Mouse (Mus musculus): ENCODE data around the gene Cldn34b2. TPM values are rescaled to one million over a fixed set of nuclear protein-coding genes. Genes with fewer than 3 reads are reported as not detected.
"Not testable (repeated sequence)": the region's sequence is repeated elsewhere in the genome, so short reads cannot be mapped to it uniquely, and the experiment has no call there.

Gene Cldn34b2
- polyA plus RNA-seq (2015; fragmentation: Nextera tagmentation; extraction: Ambion mirVana) = not detected in 2 replicates

DNA sequence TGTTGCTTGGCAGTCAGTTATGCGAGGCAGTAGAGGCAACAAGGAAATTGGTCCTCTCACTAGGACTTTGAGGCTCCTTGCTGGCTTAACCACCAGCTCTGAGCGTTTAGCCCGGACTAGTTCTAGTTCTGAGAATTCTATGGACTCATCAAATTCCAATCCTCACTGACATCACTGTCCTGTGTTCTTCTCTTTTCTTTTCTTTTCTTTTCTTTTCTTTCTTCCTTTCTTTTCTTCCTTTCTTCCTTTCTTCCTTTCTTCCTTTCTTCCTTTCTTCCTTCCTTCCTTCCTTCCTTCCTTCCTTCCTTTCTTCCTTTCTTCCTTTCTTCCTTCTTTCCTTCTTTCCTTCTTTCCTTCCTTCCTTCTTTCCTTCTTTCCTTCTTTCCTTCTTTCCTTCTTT is at the start of gene Cldn34b2:
Gene Cldn34b2 (minus strand): TSS at position 101 of the 400 bp plus-strand sequence.
- H3K4me2 ChIP-seq (ENCODE audit: low read depth, low read length); H3K9me3 ChIP-seq (replicated peaks; ENCODE audit: control insufficient read depth, low read length); H3K4me3 ChIP-seq (ENCODE audit: low read length); H3K9ac ChIP-seq (ENCODE audit: low read length); H3K4me1 ChIP-seq (ENCODE audit: control insufficient read depth, insufficient read depth, low read length); ATAC-seq (replicated peaks; ENCODE audit: extremely low read depth, insufficient read depth, low FRiP score); H3K27me3 ChIP-seq (ENCODE audit: control insufficient read depth, insufficient read depth, low read length); H3K27ac ChIP-seq (ENCODE audit: low read length); H3K36me3 ChIP-seq (ENCODE audit: control insufficient read depth, insufficient read depth): not testable (repeated sequence)
- WGBS = 65% methylated on average over 3 of the region's 3 CpGs

DNA sequence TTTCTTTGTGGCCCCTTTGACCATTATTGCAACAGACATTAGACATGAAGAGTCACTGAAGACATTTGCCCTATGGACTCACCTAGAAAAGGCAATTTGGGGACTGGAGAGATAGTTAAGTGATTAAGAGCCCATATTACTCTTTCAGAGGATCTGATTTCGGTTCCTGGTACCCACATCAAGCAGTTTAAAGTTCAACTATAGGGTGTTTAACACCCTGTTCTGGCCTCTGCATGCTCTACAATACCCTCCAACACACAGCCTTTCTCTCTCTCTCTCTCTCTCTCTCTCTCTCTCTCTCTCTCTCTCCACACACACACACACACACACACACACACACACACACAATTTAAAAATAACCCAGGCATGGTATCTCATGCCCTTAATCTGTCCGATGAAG is 49.4 kb upstream of the Cldn34b2 start:
- H3K36me3 ChIP-seq (ENCODE audit: control insufficient read depth, insufficient read depth) = no peaks in the 10 kb centered on the region
- no peak overlapping the region for H3K4me2 ChIP-seq (ENCODE audit: low read depth, low read length)
- no peak overlapping the region for H3K9ac ChIP-seq (ENCODE audit: low read length)
- H3K4me3 ChIP-seq (ENCODE audit: low read length) = no peak overlapping the region
- no peaks in the 10 kb centered on the region for H3K9me3 ChIP-seq (replicated peaks; ENCODE audit: control insufficient read depth, low read length)
- no peak overlapping the region for H3K27ac ChIP-seq (ENCODE audit: low read length)
- no peaks in the 10 kb centered on the region for H3K4me1 ChIP-seq (ENCODE audit: control insufficient read depth, insufficient read depth, low read length)
- no peak for ATAC-seq (replicated peaks; ENCODE audit: extremely low read depth, insufficient read depth, low FRiP score)
- no peaks in the 10 kb centered on the region for H3K27me3 ChIP-seq (ENCODE audit: control insufficient read depth, insufficient read depth, low read length)
- WGBS = 51% methylated on average over 2 of the region's 2 CpGs

GRCm38 (mm10) chrX:155177230-155177629 is 49.0 kb upstream of the Cldn34b2 start:
- Histone ChIP-seq H3K4me3 (ENCODE audit: low read length) (no peak overlapping the region), H3K9me3 (replicated peaks; ENCODE audit: control insufficient read depth, low read length) (no peaks in the 10 kb centered on the region), H3K27ac (ENCODE audit: low read length) (no peak overlapping the region), H3K4me2 (ENCODE audit: low read depth, low read length) (no peak overlapping the region), H3K36me3 (ENCODE audit: control insufficient read depth, insufficient read depth) (no peaks in the 10 kb centered on the region), H3K9ac (ENCODE audit: low read length) (no peak overlapping the region), H3K27me3 (ENCODE audit: control insufficient read depth, insufficient read depth, low read length) (no peaks in the 10 kb centered on the region), H3K4me1 (ENCODE audit: control insufficient read depth, insufficient read depth, low read length) (no peaks in the 10 kb centered on the region)
- no peak for ATAC-seq (replicated peaks; ENCODE audit: extremely low read depth, insufficient read depth, low FRiP score)
- WGBS = 77% methylated on average over 2 of the region's 2 CpGs

GRCm38 (mm10) chrX:155175568-155175967 is 47.4 kb upstream of the Cldn34b2 start:
- Histone ChIP-seq H3K4me2 (ENCODE audit: low read depth, low read length) (no peak overlapping the region), H3K9me3 (replicated peaks; ENCODE audit: control insufficient read depth, low read length) (no peaks in the 10 kb centered on the region), H3K27me3 (ENCODE audit: control insufficient read depth, insufficient read depth, low read length) (no peaks in the 10 kb centered on the region), H3K36me3 (ENCODE audit: control insufficient read depth, insufficient read depth) (no peaks in the 10 kb centered on the region), H3K27ac (ENCODE audit: low read length) (no peak overlapping the region), H3K9ac (ENCODE audit: low read length) (no peak overlapping the region), H3K4me3 (ENCODE audit: low read length) (no peak overlapping the region), H3K4me1 (ENCODE audit: control insufficient read depth, insufficient read depth, low read length) (no peaks in the 10 kb centered on the region)
- no peak for ATAC-seq (replicated peaks; ENCODE audit: extremely low read depth, insufficient read depth, low FRiP score)
- 66% methylated on average over 4 of the region's 4 CpGs for WGBS

- no peak for ATAC-seq (replicated peaks; ENCODE audit: extremely low read depth, insufficient read depth, low FRiP score)
- Histone ChIP-seq H3K4me1 (ENCODE audit: control insufficient read depth, insufficient read depth, low read length) (no peaks in the 10 kb centered on the region), H3K27me3 (ENCODE audit: control insufficient read depth, insufficient read depth, low read length) (no peaks in the 10 kb centered on the region), H3K4me3 (ENCODE audit: low read length) (no peak overlapping the region), H3K9me3 (replicated peaks; ENCODE audit: control insufficient read depth, low read length) (no peaks in the 10 kb centered on the region), H3K36me3 (ENCODE audit: control insufficient read depth, insufficient read depth) (no peaks in the 10 kb centered on the region), H3K9ac (ENCODE audit: low read length) (no peak overlapping the region), H3K4me2 (ENCODE audit: low read depth, low read length) (no peak overlapping the region), H3K27ac (ENCODE audit: low read length) (no peak overlapping the region)
Measured at GRCm38 (mm10) chrX:155172310-155172709, 44.1 kb upstream of the Cldn34b2 start.

DNA sequence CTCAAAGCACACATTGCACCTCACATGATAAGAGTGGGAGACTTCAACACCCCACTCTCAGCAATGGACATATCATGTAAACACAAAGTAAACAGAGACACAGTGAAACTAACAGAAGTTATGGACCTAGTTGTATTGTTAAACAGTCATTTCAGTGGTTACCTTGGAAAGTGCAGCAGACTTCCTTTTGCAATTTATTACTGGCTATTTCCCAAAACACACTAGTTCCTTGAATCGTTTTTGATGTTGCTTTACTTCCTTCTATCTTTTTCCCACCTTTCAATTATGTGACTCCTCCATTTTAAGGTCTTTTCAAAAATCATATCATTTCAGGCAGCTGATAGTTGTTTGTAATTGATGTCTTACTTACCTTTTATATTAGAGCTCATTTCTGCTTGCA is 43.5 kb upstream of the Cldn34b2 start:
- H3K4me3 ChIP-seq (ENCODE audit: low read length) = no peak overlapping the region
- H3K4me2 ChIP-seq (ENCODE audit: low read depth, low read length) = no peak overlapping the region
- no peak for ATAC-seq (replicated peaks; ENCODE audit: extremely low read depth, insufficient read depth, low FRiP score)
- no peak overlapping the region for H3K9ac ChIP-seq (ENCODE audit: low read length)
- no peak overlapping the region for H3K27ac ChIP-seq (ENCODE audit: low read length)
- H3K27me3 ChIP-seq (ENCODE audit: control insufficient read depth, insufficient read depth, low read length) = no peaks in the 10 kb centered on the region
- WGBS = 38% methylated on average over 1 of the region's 1 CpGs
- no peaks in the 10 kb centered on the region for H3K4me1 ChIP-seq (ENCODE audit: control insufficient read depth, insufficient read depth, low read length)
- H3K9me3 ChIP-seq (replicated peaks; ENCODE audit: control insufficient read depth, low read length) = no peaks in the 10 kb centered on the region
- no peaks in the 10 kb centered on the region for H3K36me3 ChIP-seq (ENCODE audit: control insufficient read depth, insufficient read depth)

DNA sequence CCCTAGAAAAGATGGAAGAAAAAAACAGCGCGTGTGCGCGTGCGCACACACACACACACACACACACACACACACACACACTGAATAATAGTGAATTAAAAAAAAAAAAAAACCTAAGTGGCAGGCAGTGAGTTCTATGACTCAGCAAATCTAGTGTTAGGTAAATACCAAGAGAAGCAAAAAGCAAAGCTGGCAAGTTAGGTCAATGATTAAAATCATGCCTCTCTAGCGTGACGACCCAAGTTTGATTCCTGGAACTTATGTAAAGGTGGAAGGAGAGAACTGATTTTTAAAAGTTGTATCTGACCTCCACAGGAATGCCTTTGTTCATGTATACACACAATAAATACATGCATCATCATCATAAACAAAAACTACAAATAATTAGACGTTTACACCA is 41.7 kb upstream of the Cldn34b2 start:
- no peaks in the 10 kb centered on the region for H3K27me3 ChIP-seq (ENCODE audit: control insufficient read depth, insufficient read depth, low read length)
- no peak overlapping the region for H3K4me2 ChIP-seq (ENCODE audit: low read depth, low read length)
- no peaks in the 10 kb centered on the region for H3K4me1 ChIP-seq (ENCODE audit: control insufficient read depth, insufficient read depth, low read length)
- no peak overlapping the region for H3K27ac ChIP-seq (ENCODE audit: low read length)
- ATAC-seq (replicated peaks; ENCODE audit: extremely low read depth, insufficient read depth, low FRiP score) = no peak
- H3K36me3 ChIP-seq (ENCODE audit: control insufficient read depth, insufficient read depth) = no peaks in the 10 kb centered on the region
- H3K9me3 ChIP-seq (replicated peaks; ENCODE audit: control insufficient read depth, low read length) = no peaks in the 10 kb centered on the region
- H3K4me3 ChIP-seq (ENCODE audit: low read length) = no peak overlapping the region
- H3K9ac ChIP-seq (ENCODE audit: low read length) = no peak overlapping the region
- 86% methylated on average over 8 of the region's 8 CpGs for WGBS

- 90% methylated on average over 3 of the region's 3 CpGs for WGBS
- H3K27ac ChIP-seq (ENCODE audit: low read length) = no peak overlapping the region
- no peaks in the 10 kb centered on the region for H3K36me3 ChIP-seq (ENCODE audit: control insufficient read depth, insufficient read depth)
- H3K4me3 ChIP-seq (ENCODE audit: low read length) = no peak overlapping the region
- H3K9me3 ChIP-seq (replicated peaks; ENCODE audit: control insufficient read depth, low read length) = no peaks in the 10 kb centered on the region
- no peaks in the 10 kb centered on the region for H3K4me1 ChIP-seq (ENCODE audit: control insufficient read depth, insufficient read depth, low read length)
- no peak for ATAC-seq (replicated peaks; ENCODE audit: extremely low read depth, insufficient read depth, low FRiP score)
- H3K27me3 ChIP-seq (ENCODE audit: control insufficient read depth, insufficient read depth, low read length) = no peaks in the 10 kb centered on the region
- no peak overlapping the region for H3K9ac ChIP-seq (ENCODE audit: low read length)
- H3K4me2 ChIP-seq (ENCODE audit: low read depth, low read length) = no peak overlapping the region
Measured at GRCm38 (mm10) chrX:155167667-155168066, 39.5 kb upstream of the Cldn34b2 start.

- no peak overlapping the region for H3K27ac ChIP-seq (ENCODE audit: low read length)
- H3K4me1 ChIP-seq (ENCODE audit: control insufficient read depth, insufficient read depth, low read length) = no peaks in the 10 kb centered on the region
- no peak overlapping the region for H3K4me2 ChIP-seq (ENCODE audit: low read depth, low read length)
- no peaks in the 10 kb centered on the region for H3K9me3 ChIP-seq (replicated peaks; ENCODE audit: control insufficient read depth, low read length)
- WGBS = 71% methylated on average over 2 of the region's 2 CpGs
- no peak overlapping the region for H3K9ac ChIP-seq (ENCODE audit: low read length)
- no peak for ATAC-seq (replicated peaks; ENCODE audit: extremely low read depth, insufficient read depth, low FRiP score)
- H3K27me3 ChIP-seq (ENCODE audit: control insufficient read depth, insufficient read depth, low read length) = no peaks in the 10 kb centered on the region
- no peak overlapping the region for H3K4me3 ChIP-seq (ENCODE audit: low read length)
- no peaks in the 10 kb centered on the region for H3K36me3 ChIP-seq (ENCODE audit: control insufficient read depth, insufficient read depth)
Measured at GRCm38 (mm10) chrX:155166313-155166712, 38.1 kb upstream of the Cldn34b2 start.

DNA sequence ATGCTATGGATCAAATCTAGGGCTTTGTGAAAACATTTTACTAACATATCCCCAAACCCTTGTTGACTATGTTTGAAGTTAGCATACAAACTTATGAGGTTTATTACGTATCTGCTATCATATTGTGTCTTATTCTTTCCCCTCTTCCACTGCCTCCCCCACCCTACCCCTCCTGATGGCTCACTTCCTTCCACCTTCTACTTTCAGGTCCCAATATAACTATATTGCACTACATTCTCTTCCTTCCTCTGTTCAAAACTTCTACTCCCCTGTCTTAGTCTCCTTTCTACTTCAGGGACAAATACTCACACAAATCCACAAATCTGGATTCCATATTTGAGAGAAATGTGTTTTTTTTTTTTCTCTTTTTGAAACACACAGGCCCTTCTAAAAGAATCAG is 35.3 kb upstream of the Cldn34b2 start:
- Histone ChIP-seq H3K36me3 (ENCODE audit: control insufficient read depth, insufficient read depth) (no peaks in the 10 kb centered on the region), H3K4me1 (ENCODE audit: control insufficient read depth, insufficient read depth, low read length) (no peaks in the 10 kb centered on the region), H3K9ac (ENCODE audit: low read length) (no peak overlapping the region), H3K27me3 (ENCODE audit: control insufficient read depth, insufficient read depth, low read length) (no peaks in the 10 kb centered on the region), H3K4me3 (ENCODE audit: low read length) (no peak overlapping the region), H3K27ac (ENCODE audit: low read length) (no peak overlapping the region), H3K4me2 (ENCODE audit: low read depth, low read length) (no peak overlapping the region), H3K9me3 (replicated peaks; ENCODE audit: control insufficient read depth, low read length) (no peaks in the 10 kb centered on the region)
- ATAC-seq (replicated peaks; ENCODE audit: extremely low read depth, insufficient read depth, low FRiP score) = no peak
- WGBS = 55% methylated on average over 1 of the region's 1 CpGs

Measured in heart, embryonic 16.5 days (tissue).